Mouse (Mus musculus) cerebellum, adult 2 months (tissue): ENCODE measurements around the gene Npy1r. TPM values are rescaled to one million over a fixed set of nuclear protein-coding genes. Genes with fewer than 3 reads are reported as not detected.

Experiments
- DNase-seq, 2 experiments: peaks; one replicate each; pipeline ENCODE4 v3.0.0; 2021
- H3K27ac ChIP-seq: fragments of 200-500 bp; 2 replicates; pipeline ENCODE4 v1.5.1; 2012; ENCODE audit warnings: low read length, control low read depth, inconsistent platforms; ENCODE audit not compliant: insufficient read depth
- H3K27me3 ChIP-seq: fragments of 200-500 bp; 2 replicates; pipeline ENCODE4 v1.6.1; 2012; ENCODE audit warnings: inconsistent platforms, mild to moderate bottlenecking, low read length, moderate library complexity; ENCODE audit not compliant: control insufficient read depth, insufficient read depth
- H3K4me1 ChIP-seq: fragments of 200-500 bp; 2 replicates; pipeline ENCODE4 v1.6.1; 2011; ENCODE audit warnings: low read length; ENCODE audit not compliant: control insufficient read depth, insufficient read depth
- H3K4me3 ChIP-seq: fragments of 200-500 bp; replicated peaks from 2 replicates; pipeline ENCODE3; 2011; ENCODE audit warnings: mild to moderate bottlenecking, low read depth, low read length, control low read depth; ENCODE audit not compliant: insufficient read depth
- CTCF ChIP-seq: fragments of 200-500 bp; IDR thresholded peaks from 2 replicates; pipeline ENCODE4 v1.5.1; 2011; ENCODE audit warnings: low read depth, mild to moderate bottlenecking, control low read depth, low read length, moderate library complexity, borderline replicate concordance; ENCODE audit not compliant: insufficient read depth
- POLR2A ChIP-seq: fragments of 200-500 bp; IDR thresholded peaks from 2 replicates; pipeline ENCODE4 v1.6.1; 2011; ENCODE audit warnings: low read length, control low read depth, borderline replicate concordance; ENCODE audit not compliant: insufficient read depth
- WGBS: fragments of 180-500 bp; shearing (Covaris S2); methylation state at CpG from one replicate; pipeline ENCODE4 v1.1.7; 2018; 5-methylcytosine and 5-hydroxymethylcytosine counted together
- polyA plus RNA-seq: library from polyadenylated mRNA; depleted of rRNA; stranded (reverse); fragments of >200 nt; gene quantifications from 2 replicates; pipeline ENCODE4 v1.2.3, GENCODE M21; 2012; rRNA removed

Npy1r gene
- polyA plus RNA-seq, 1 experiment, result 3.0 TPM

- no peak overlapping the region for H3K27ac ChIP-seq
- 79% methylated on average over 7 of the region's 7 CpGs for whole genome bisulfite sequencing
- no peak overlapping the region for H3K4me3 ChIP-seq
- no peaks in the 10 kb centered on the region for H3K4me1 ChIP-seq
- no peak for DNase-seq
- TF ChIP-seq POLR2A, result no peak
- H3K27me3 ChIP-seq, result no peaks in the 10 kb centered on the region; the same call in 1 of the 2 replicates
Measured at GRCm38 (mm10) chr8:66698782-66699181, 1.8 kb downstream of the Npy1r start.

GRCm38 (mm10) chr8:66714324-66714975, 17.5 kb downstream of the Npy1r start:
- H3K27me3 ChIP-seq, result no peaks in the 10 kb centered on the region
- TF ChIP-seq CTCF, result no peak
- no peak for TF ChIP-seq POLR2A
- H3K27ac ChIP-seq, result no peak overlapping the region
- no peaks in the 10 kb centered on the region for H3K4me1 ChIP-seq
- no peak overlapping the region for H3K4me3 ChIP-seq
- no peak for DNase-seq
- 90% methylated on average over 7 of the region's 7 CpGs for WGBS

GRCm38 (mm10) chr8:66722835-66723234, 25.8 kb downstream of the Npy1r start:
- DNase-seq, result no peak
- H3K27ac ChIP-seq, result no peak overlapping the region
- 87% methylated on average over 2 of the region's 2 CpGs for WGBS

GRCm38 (mm10) chr8:66729446-66729845, 32.5 kb downstream of the Npy1r start:
- no peaks in the 10 kb centered on the region for H3K27me3 ChIP-seq
- TF ChIP-seq POLR2A (no peak), CTCF (no peak)
- DNase-seq, result no peak
- no peak overlapping the region for H3K27ac ChIP-seq
- 21% methylated on average over 7 of the region's 7 CpGs for WGBS
- H3K4me3 ChIP-seq, result no peak overlapping the region
- H3K4me1 ChIP-seq, result no peaks in the 10 kb centered on the region

More at GRCm38 (mm10) chr8:66722835-66723234, 25.8 kb downstream of the Npy1r start:
- Histone ChIP-seq H3K27me3 (no peaks in the 10 kb centered on the region), H3K4me1 (no peaks in the 10 kb centered on the region), H3K4me3 (no peak overlapping the region)
- TF ChIP-seq POLR2A (no peak), CTCF (no peak)

- 54% methylated on average over 5 of the region's 5 CpGs for WGBS
- H3K4me3 ChIP-seq, result no peak overlapping the region
- H3K27me3 ChIP-seq, result no peaks in the 10 kb centered on the region
- DNase-seq, result no peak
- H3K27ac ChIP-seq, result no peak overlapping the region
- H3K4me1 ChIP-seq, result no peaks in the 10 kb centered on the region
- TF ChIP-seq CTCF (no peak), POLR2A (no peak)
Measured at GRCm38 (mm10) chr8:66731957-66732356, 35.0 kb downstream of the Npy1r start.

- H3K27ac ChIP-seq, result no peak overlapping the region
- no peak overlapping the region for H3K4me3 ChIP-seq
- no peaks in the 10 kb centered on the region for H3K27me3 ChIP-seq
- WGBS, result 41% methylated on average over 1 of the region's 1 CpGs
- TF ChIP-seq POLR2A, result no peak
- TF ChIP-seq CTCF, result no peak
- no peak for DNase-seq
- H3K4me1 ChIP-seq, result no peaks in the 10 kb centered on the region
Measured at GRCm38 (mm10) chr8:66742359-66742758, 45.4 kb downstream of the Npy1r start.

GRCm38 (mm10) chr8:66745612-66746011, 48.6 kb downstream of the Npy1r start:
- TF ChIP-seq POLR2A (no peak), CTCF (no peak)
- H3K4me1 ChIP-seq, result no peaks in the 10 kb centered on the region
- WGBS, result 89% methylated on average over 3 of the region's 3 CpGs
- no peak overlapping the region for H3K4me3 ChIP-seq
- DNase-seq, result no peak
- H3K27me3 ChIP-seq, result no peaks in the 10 kb centered on the region
- no peak overlapping the region for H3K27ac ChIP-seq

- WGBS, result 72% methylated on average over 2 of the region's 2 CpGs
- no peak for DNase-seq
- Histone ChIP-seq H3K4me3 (no peak overlapping the region), H3K4me1 (no peaks in the 10 kb centered on the region), H3K27ac (no peak overlapping the region), H3K27me3 (no peaks in the 10 kb centered on the region)
- no peak for TF ChIP-seq CTCF
- TF ChIP-seq POLR2A, result no peak
Measured at GRCm38 (mm10) chr8:66751621-66752020, 54.6 kb downstream of the Npy1r start.

GRCm38 (mm10) chr8:66756161-66756560, 59.2 kb downstream of the Npy1r start:
- H3K4me1 ChIP-seq, result no peaks in the 10 kb centered on the region
- TF ChIP-seq POLR2A (no peak), CTCF (no peak)
- no peaks in the 10 kb centered on the region for H3K27me3 ChIP-seq
- no peak overlapping the region for H3K4me3 ChIP-seq
- DNase-seq, result no peak
- 91% methylated on average over 2 of the region's 2 CpGs for WGBS
- H3K27ac ChIP-seq, result no peak overlapping the region

Other genes with a start within 250 kb of the Npy1r start
- gene Tma16, start 210.7 kb upstream of the Npy1r start, polyA plus RNA-seq, result 7.6 and 7.9 TPM in 2 replicates
- 0.02 and 0.03 TPM in 2 replicates for gene Tktl2, start 185.4 kb upstream of the Npy1r start, polyA plus RNA-seq
- 1.8 and 2.0 TPM in 2 replicates for gene Npy5r, start 9.1 kb upstream of the Npy1r start, polyA plus RNA-seq
- gene Naf1, start 163.0 kb downstream of the Npy1r start, polyA plus RNA-seq, result 6.4 and 7.0 TPM in 2 replicates